Mouse (Mus musculus) neural tube, embryonic 14.5 days (tissue): Measurements from ENCODE around the gene Oas1a. TPM values are rescaled to one million over a fixed set of nuclear protein-coding genes. Genes with fewer than 3 reads are reported as not detected.

Experiments used
- ATAC-seq: fragments of 200-750 bp; cut with Nextera tagmentation; 2 replicates; pipeline ENCODE4 v1.8.0; 2017; ENCODE audit warnings: low read depth, mild to moderate bottlenecking, moderate TSS enrichment, moderate library complexity
- H3K27ac ChIP-seq: fragments of 300-500 bp; sonication (generic); 2 replicates; pipeline ENCODE4 v1.5.1; 2014; ENCODE audit warnings: low read depth, mild to moderate bottlenecking, control low read depth, low read length, moderate library complexity, mixed read lengths
- H3K27me3 ChIP-seq: fragments of 300-500 bp; sonication (generic); 2 replicates; pipeline ENCODE4 v1.6.1; 2014; ENCODE audit warnings: low read length; ENCODE audit not compliant: control insufficient read depth, insufficient read depth
- H3K36me3 ChIP-seq: fragments of 300-500 bp; sonication (generic); 2 replicates; pipeline ENCODE4 v1.6.1; 2014; ENCODE audit warnings: low read length, mixed read lengths; ENCODE audit not compliant: control insufficient read depth, insufficient read depth
- H3K4me1 ChIP-seq: fragments of 300-500 bp; sonication (generic); 2 replicates; pipeline ENCODE4 v1.6.1; 2014; ENCODE audit warnings: low read length; ENCODE audit not compliant: control insufficient read depth, insufficient read depth
- H3K4me2 ChIP-seq: fragments of 300-500 bp; sonication (generic); 2 replicates; pipeline ENCODE4 v1.6.1; 2014; ENCODE audit warnings: mild to moderate bottlenecking, low read depth, low read length, control low read depth
- H3K4me3 ChIP-seq: fragments of 300-500 bp; sonication (generic); 2 replicates; pipeline ENCODE4 v1.5.1; 2014; ENCODE audit warnings: low read depth, low read length, control low read depth, mixed read lengths
- H3K9ac ChIP-seq: fragments of 300-500 bp; sonication (generic); replicated peaks from 2 replicates; pipeline ENCODE4 v1.6.1; 2014; ENCODE audit warnings: low read depth, mild to moderate bottlenecking, control low read depth, low read length, mixed read lengths
- H3K9me3 ChIP-seq: fragments of 300-500 bp; sonication (generic); 2 replicates; pipeline ENCODE4 v1.6.1; 2016; ENCODE audit warnings: low read length; ENCODE audit not compliant: control insufficient read depth
- WGBS: fragments of 180-500 bp; shearing (Covaris S2); extraction: QIAGEN DNeasy Blood & Tissue Kit; methylation state at CpG from one replicate; pipeline ENCODE4 v1.1.7; 2014; 5-methylcytosine and 5-hydroxymethylcytosine counted together
- microRNA-seq: library from miRNA; unstranded; fragments of <30 nt; microRNA quantifications from one replicate; pipeline ENCODE4, GENCODE M21; 2016
- polyA plus RNA-seq: library from polyadenylated mRNA; unstranded; fragments of >200 nt; fragmentation: Nextera tagmentation; extraction: Ambion mirVana; gene quantifications from 2 replicates; pipeline ENCODE4 v1.2.1, GENCODE M21; 2014

Gene Oas1a
- polyA plus RNA-seq, 1 experiment from 2014 or later = 0.21 TPM

DNA sequence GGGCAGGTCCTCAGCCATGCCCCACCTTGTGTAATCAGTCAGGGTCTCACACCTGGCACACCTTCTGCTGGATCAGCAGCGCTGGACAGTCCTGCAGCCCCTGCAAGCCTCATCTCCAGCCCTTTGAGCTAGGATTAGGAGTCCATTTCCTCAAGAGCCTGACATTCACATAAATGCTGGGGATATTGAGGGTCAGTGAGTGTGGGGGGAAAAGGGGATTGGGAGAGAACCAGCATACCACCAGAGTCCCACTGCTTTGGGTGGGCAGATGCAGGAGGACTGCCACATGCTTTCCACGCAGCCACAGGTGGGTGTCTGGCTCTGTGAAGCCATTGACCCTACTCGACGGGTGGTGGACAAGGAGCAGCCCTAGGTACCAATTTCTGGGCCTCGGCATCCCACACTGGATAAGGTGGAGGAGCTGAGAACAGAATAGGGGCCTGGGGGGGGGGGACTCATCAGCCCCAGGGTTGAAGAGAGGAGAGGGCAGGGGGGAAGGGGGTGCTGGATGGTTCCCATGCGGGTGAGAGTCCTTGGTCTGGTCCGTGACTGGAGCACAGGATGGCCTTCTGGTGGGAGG is 37.8 kb downstream of the Oas1a start:
- no peaks in the 10 kb centered on the region for H3K27me3 ChIP-seq
- no peak overlapping the region for H3K4me3 ChIP-seq
- H3K9ac ChIP-seq = no peak overlapping the region
- H3K27ac ChIP-seq = no peak overlapping the region
- ATAC-seq = no peak
- no peak overlapping the region for H3K4me2 ChIP-seq
- no peaks in the 10 kb centered on the region for H3K4me1 ChIP-seq
- no peaks in the 10 kb centered on the region for H3K36me3 ChIP-seq
- 77% methylated on average over 7 of the region's 7 CpGs for WGBS
- no peaks in the 10 kb centered on the region for H3K9me3 ChIP-seq

DNA sequence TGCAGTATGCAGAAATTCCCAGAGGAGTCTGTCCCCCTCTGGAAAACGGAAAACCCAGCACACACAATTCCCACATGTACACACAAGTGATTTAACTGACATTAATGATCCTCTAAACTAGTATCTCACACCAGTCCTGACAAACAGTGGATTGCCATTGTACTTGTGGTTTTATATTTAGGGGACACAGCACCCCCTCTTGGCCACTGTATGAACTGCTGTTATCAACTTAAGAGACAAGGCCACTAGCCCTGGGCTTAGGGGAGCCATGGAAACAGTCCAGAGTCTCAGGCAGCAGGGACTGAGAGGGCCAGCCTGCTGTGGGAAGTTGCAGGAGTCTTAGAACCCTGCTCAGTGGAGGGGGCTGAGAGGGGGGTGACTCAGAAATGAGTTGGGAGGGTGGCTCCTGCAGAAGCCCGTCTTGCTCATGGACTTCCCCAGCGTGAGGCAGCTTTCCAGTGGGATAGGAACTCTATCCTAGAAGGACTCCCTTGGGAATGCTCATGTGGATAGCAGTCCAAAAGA is 41.9 kb downstream of the Oas1a start:
- no peak overlapping the region for H3K4me3 ChIP-seq
- ATAC-seq = no peak
- 73% methylated on average over 3 of the region's 3 CpGs for WGBS
- H3K4me2 ChIP-seq = no peak overlapping the region
- no peaks in the 10 kb centered on the region for H3K36me3 ChIP-seq
- no peaks in the 10 kb centered on the region for H3K4me1 ChIP-seq
- H3K27ac ChIP-seq = no peak overlapping the region
- H3K9me3 ChIP-seq = no peaks in the 10 kb centered on the region
- no peak overlapping the region for H3K9ac ChIP-seq
- H3K27me3 ChIP-seq = no peaks in the 10 kb centered on the region

DNA sequence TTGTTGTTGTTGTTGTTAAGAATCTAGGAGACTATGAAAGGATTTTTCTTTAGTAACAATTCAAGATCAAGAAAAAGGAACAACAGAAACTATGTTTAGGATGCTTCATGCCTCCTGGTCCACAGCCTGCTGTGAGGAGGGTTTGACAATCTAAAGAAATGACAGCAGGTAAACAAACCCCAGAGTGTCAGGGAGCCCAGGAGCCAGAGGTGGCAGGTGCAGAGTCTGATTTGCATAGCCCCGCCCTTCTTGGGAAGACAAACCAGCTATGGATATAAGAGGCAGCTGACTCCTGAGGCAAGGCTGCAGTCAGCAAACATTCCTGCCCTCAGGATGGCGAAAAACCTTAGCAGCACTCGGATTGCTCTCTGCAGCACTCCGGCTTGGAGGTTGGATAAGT is 46.2 kb downstream of the Oas1a start, which contains the start of gene Oas1h:
Gene Oas1h, plus strand, starts transcription at position 301 of the 400 bp plus-strand sequence.
- H3K4me1 ChIP-seq = no peaks in the 10 kb centered on the region
- WGBS = 61% methylated on average over 4 of the region's 4 CpGs
- no peak within 1 kb of the TSS for H3K4me2 ChIP-seq
- no peaks in the 10 kb centered on the region for H3K36me3 ChIP-seq
- H3K9me3 ChIP-seq = no peaks in the 10 kb centered on the region
- H3K27ac ChIP-seq = no peak within 1 kb of the TSS
- ATAC-seq = no peak
- no peak within 1 kb of the TSS for H3K4me3 ChIP-seq
- H3K9ac ChIP-seq = no peak within 1 kb of the TSS
- H3K27me3 ChIP-seq = no peaks in the 10 kb centered on the region

DNA sequence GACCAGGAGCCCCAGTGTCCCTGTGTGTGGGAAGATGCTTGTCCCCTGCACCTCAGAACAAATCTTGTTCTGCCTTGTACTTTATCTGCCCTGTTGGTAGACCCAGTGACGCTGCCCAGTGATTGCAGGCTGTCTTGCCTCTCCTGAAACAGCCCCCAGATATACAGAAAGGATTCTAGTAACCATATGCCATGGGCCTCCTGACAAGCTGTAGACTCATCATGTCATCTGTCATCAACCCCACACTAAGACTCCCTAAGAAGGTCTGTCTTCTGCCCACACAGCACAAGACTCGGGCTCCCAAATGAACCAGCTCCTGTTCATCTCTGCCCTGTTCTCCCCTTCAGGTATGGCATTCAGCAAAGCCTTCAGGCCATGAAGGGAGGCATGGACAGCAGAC is 48.1 kb downstream of the Oas1a start:
- no peaks in the 10 kb centered on the region for H3K4me1 ChIP-seq
- ATAC-seq = no peak
- no peaks in the 10 kb centered on the region for H3K27me3 ChIP-seq
- 75% methylated on average over 2 of the region's 2 CpGs for WGBS
- H3K9ac ChIP-seq = no peak overlapping the region
- H3K27ac ChIP-seq = no peak overlapping the region
- no peaks in the 10 kb centered on the region for H3K9me3 ChIP-seq
- H3K36me3 ChIP-seq = no peaks in the 10 kb centered on the region
- H3K4me3 ChIP-seq = no peak overlapping the region
- H3K4me2 ChIP-seq = no peak overlapping the region

DNA sequence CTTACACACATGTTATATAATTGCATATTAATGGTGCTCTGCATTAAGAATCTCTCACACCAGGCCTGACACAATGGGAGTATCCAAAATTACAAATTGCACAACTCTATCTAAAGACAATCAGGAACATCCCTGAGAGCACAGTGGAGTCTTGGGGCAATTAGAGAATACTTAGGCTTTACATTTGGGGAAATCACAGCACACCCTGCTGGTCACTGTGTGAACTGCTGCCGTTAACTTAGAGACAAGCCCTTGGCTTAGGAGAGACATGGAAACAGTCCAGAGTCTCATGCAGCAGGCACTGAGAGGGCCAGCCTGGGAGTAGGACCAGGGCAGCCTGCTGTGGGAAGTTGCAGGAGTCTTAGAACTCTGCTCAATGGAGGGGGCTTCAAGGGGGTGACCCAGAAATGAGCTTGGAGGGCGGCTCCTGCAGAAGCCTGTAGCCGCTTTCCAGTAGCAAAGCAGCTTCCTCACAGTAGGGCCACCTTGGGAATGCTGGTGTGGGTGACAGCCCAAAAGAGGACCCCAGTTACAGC is 57.7 kb downstream of the Oas1a start:
- Histone ChIP-seq H3K4me2 (no peak overlapping the region), H3K4me1 (no peaks in the 10 kb centered on the region), H3K9me3 (no peaks in the 10 kb centered on the region), H3K9ac (no peak overlapping the region), H3K27ac (no peak overlapping the region), H3K36me3 (no peaks in the 10 kb centered on the region), H3K27me3 (no peaks in the 10 kb centered on the region), H3K4me3 (no peak overlapping the region)
- WGBS = 69% methylated on average over 3 of the region's 3 CpGs
- no peak for ATAC-seq

GRCm38 (mm10) chr5:120847067-120847466 is 60.3 kb downstream of the Oas1a start, which contains the start of gene Oas1f:
Gene Oas1f (plus strand): TSS chr5:120847367.
- H3K36me3 ChIP-seq = no peaks in the 10 kb centered on the region
- 72% methylated on average over 4 of the region's 4 CpGs for WGBS
- H3K9me3 ChIP-seq = no peaks in the 10 kb centered on the region
- no peaks in the 10 kb centered on the region for H3K4me1 ChIP-seq
- H3K9ac ChIP-seq = no peak within 1 kb of the TSS
- H3K4me3 ChIP-seq = no peak within 1 kb of the TSS
- no peaks in the 10 kb centered on the region for H3K27me3 ChIP-seq
- no peak for ATAC-seq
- no peak within 1 kb of the TSS for H3K27ac ChIP-seq
- H3K4me2 ChIP-seq = no peak within 1 kb of the TSS

Small RNAs within 50 kb of the gene (microRNA-seq; reads per million reads assigned to microRNA genes)
- gene Gm22907 = not detected

Other genes with a start within 250 kb of the Oas1a start
- 44.2 and 50.7 TPM in 2 replicates for gene Dtx1, start 195.6 kb downstream of the Oas1a start, polyA plus RNA-seq
- gene Oas2, start 157.7 kb downstream of the Oas1a start, polyA plus RNA-seq = 0.22 TPM in 1 of 2 replicates, not detected in the other
- 0.42 and 0.48 TPM in 2 replicates for gene Oas3, start 129.9 kb downstream of the Oas1a start, polyA plus RNA-seq
- gene Oas1e, start 112.0 kb downstream of the Oas1a start, polyA plus RNA-seq = 0.19 TPM in 1 of 2 replicates, not detected in the other
- gene Oas1c, start 95.0 kb downstream of the Oas1a start, polyA plus RNA-seq = 0.41 and 0.43 TPM in 2 replicates
- not detected in 2 replicates for gene Oas1f, start 60.2 kb downstream of the Oas1a start, polyA plus RNA-seq
- not detected in 2 replicates for gene Oas1h, start 46.1 kb downstream of the Oas1a start, polyA plus RNA-seq
- not detected in 2 replicates for gene Oas1g, start 19.9 kb downstream of the Oas1a start, polyA plus RNA-seq
- gene Oas1d, start 7.0 kb upstream of the Oas1a start, polyA plus RNA-seq = not detected in 2 replicates
- 16.1 and 20.0 TPM in 2 replicates for gene Rph3a, start 102.6 kb upstream of the Oas1a start, polyA plus RNA-seq